ENCODE assay signal across 9 mouse cellular contexts in the genomic region with DNA sequence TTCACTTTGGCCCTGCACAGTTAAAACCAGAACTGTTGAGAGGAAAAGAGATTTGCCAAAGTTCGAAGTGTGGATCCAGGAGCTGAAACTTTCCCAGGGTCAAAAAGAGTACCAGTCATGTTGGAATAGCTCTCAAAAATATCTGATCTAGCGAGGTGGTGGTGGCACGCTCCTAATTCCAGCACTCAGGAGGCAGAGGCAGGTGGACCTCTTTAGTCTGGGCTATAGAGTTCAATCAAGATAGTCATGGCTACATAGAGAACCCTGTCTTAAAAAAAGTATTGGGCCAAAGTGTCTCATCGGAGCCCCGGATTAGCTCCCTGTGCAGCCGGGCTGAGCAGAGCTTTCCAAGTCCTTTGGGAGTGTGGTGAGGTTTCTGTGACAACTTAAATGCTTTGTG. TPM values are rescaled to one million over a fixed set of nuclear protein-coding genes. Genes with fewer than 3 reads are reported as not detected.
DNase-seq lines count a peak whose midpoint lies in the region; ATAC-seq and TF ChIP-seq lines count a peak whose summit lies in the region.
"Had no signal": no experiment of that assay in that cellular context is flagged by ENCODE, and none has a peak within 500 bp of the region (broad histone marks: within the 10 kb centered on the region; RNA-seq: fewer than 3 reads in every experiment).

No protein-coding gene starts in this region.

- H3K27me3 ChIP-seq in heart, embryonic 12.5 days (replicated peaks): no peaks in the 10 kb centered on the region
- H3K27me3 ChIP-seq in CH12.LX (replicated peaks): no peaks in the 10 kb centered on the region
- H3K27me3 ChIP-seq in forebrain, embryonic 14.5 days (replicated peaks; ENCODE audit: control insufficient read depth, insufficient read depth, low read length): no peaks in the 10 kb centered on the region
- no peaks in the 10 kb centered on the region for H3K27me3 ChIP-seq in liver, embryonic 14.5 days (ENCODE audit: control insufficient read depth, insufficient read depth, low read length)

- no peaks in the 10 kb centered on the region for H3K9me3 ChIP-seq in heart, embryonic 12.5 days (replicated peaks)
- no peaks in the 10 kb centered on the region for H3K9me3 ChIP-seq in CH12.LX (replicated peaks; ENCODE audit: low read length)
- no peaks in the 10 kb centered on the region for H3K9me3 ChIP-seq in forebrain, embryonic 14.5 days (replicated peaks; ENCODE audit: control insufficient read depth, low read length)
- no peaks in the 10 kb centered on the region for H3K9me3 ChIP-seq in liver, embryonic 14.5 days (ENCODE audit: control insufficient read depth, low read length)

- TF ChIP-seq CTCF in CH12.LX (conservative IDR thresholded peaks at IDR 0.05 in 1 of 2, IDR thresholded peaks at IDR 0.05 in 1 of 2; ENCODE audit: low read depth in 2 of 2, low read length in 2 of 2): no peak
- no peak for TF ChIP-seq CTCF in liver, embryonic 14.5 days (IDR thresholded peaks at IDR 0.05; ENCODE audit: low read depth)

- TF ChIP-seq RAD21 in CH12.LX (IDR thresholded peaks at IDR 0.05; ENCODE audit: low read depth, low read length): no peak

- ATAC-seq in heart, embryonic 12.5 days (ENCODE audit: insufficient number of reproducible peaks, low FRiP score): no peak
- ATAC-seq in forebrain, embryonic 14.5 days: no peak
- ATAC-seq in liver, embryonic 14.5 days (ENCODE audit: insufficient read depth): no peak

- dilution Hi-C loops in CH12.LX (cut with MboI; ENCODE audit: extremely low pct_ligation_motif_present, extremely low pct_unique_long_range_greater_than_20kb, low sequenced_read_pairs): no loop called here

- H3K4me1 ChIP-seq in heart, embryonic 12.5 days (replicated peaks): peaks cover 52% of the 10 kb centered on the region
- H3K4me1 ChIP-seq in CH12.LX (ENCODE audit: control insufficient read depth in 1 of 2, insufficient read depth in 2 of 2): peaks cover 7 to 27% of the 10 kb centered on the region in 2 experiments
- peaks cover 30% of the 10 kb centered on the region for H3K4me1 ChIP-seq in forebrain, embryonic 14.5 days (ENCODE audit: control insufficient read depth, insufficient read depth, low read length)
- peaks cover 17 to 18% of the 10 kb centered on the region in 2 experiments for H3K4me1 ChIP-seq in liver, embryonic 14.5 days (replicated peaks; ENCODE audit: control insufficient read depth in 2 of 2, insufficient read depth in 2 of 2, low read length in 1 of 2)

- H3K79me2 ChIP-seq in CH12.LX (replicated peaks; ENCODE audit: control insufficient read depth, extremely low read depth, insufficient read depth, poor library complexity, severe bottlenecking): peaks cover 25% of the 10 kb centered on the region

- peak overlapping the region; percentile 91 for H3K9ac ChIP-seq in heart, embryonic 12.5 days
- H3K9ac ChIP-seq in CH12.LX (ENCODE audit: insufficient read depth, low read depth): peak overlapping the region; percentile 92
- peak overlapping the region; percentile 92 for H3K9ac ChIP-seq in forebrain, embryonic 14.5 days (ENCODE audit: low read length)
- peak overlapping the region; percentile 87 for H3K9ac ChIP-seq in liver, embryonic 14.5 days (replicated peaks)

- no peak for TF ChIP-seq POLR2A in CH12.LX (IDR thresholded peaks at IDR 0.05; ENCODE audit: low read depth, low read length)

- peak overlapping the region; percentile 82 for H3K4me3 ChIP-seq in heart, embryonic 12.5 days
- peak overlapping the region in 2 of 3 experiments; percentile 31 to 85 for H3K4me3 ChIP-seq in CH12.LX (replicated peaks in 1 of 3; ENCODE audit: low read depth in 2 of 3, low read length in 2 of 3, poor library complexity in 1 of 3)
- peak overlapping the region; percentile 89 for H3K4me3 ChIP-seq in forebrain, embryonic 14.5 days (ENCODE audit: low read depth, low read length)
- H3K4me3 ChIP-seq in liver, embryonic 14.5 days (ENCODE audit: insufficient read depth in 1 of 2, low read depth in 2 of 2, low read length in 2 of 2): peak overlapping the region; percentile 14 to 78; a peak in 2 of 4 replicates

- 72% methylated on average over 6 of the region's 6 CpGs for WGBS in heart, embryonic 12.5 days
- 68% methylated on average over 6 of the region's 6 CpGs for WGBS in forebrain, embryonic 14.5 days
- 58% methylated on average over 6 of the region's 6 CpGs for WGBS in liver, embryonic 14.5 days (ENCODE audit: insufficient replicate concordance)

- DNase-seq in heart, adult 9 months (ENCODE audit: low spot score in 2 of 2): no peak
- no peak for DNase-seq in CH12.LX (ENCODE audit: extremely low read depth)
- no peak for DNase-seq in forebrain, embryonic 14.5 days (ENCODE audit: low spot score)
- DNase-seq in liver, embryonic 14.5 days (ENCODE audit: low read depth in 3 of 3, low spot score in 3 of 3): no peak
- no peak for DNase-seq in adrenal gland, adult 8-10 months
- DNase-seq in ovary, adult 18-20 months (ENCODE audit: low spot score): no peak
- no peak for DNase-seq in cerebellum, adult 9-10 months
- DNase-seq: kidney, postnatal 25 days had no signal

- H3K27ac ChIP-seq in heart, embryonic 12.5 days (ENCODE audit: poor library complexity, severe bottlenecking): no peak overlapping the region
- no peak overlapping the region for H3K27ac ChIP-seq in CH12.LX (ENCODE audit: insufficient read depth, low read depth)
- no peak overlapping the region; the same call in 1 of the 2 replicates for H3K27ac ChIP-seq in forebrain, embryonic 14.5 days (ENCODE audit: low read depth, low read length)
- no peak overlapping the region for H3K27ac ChIP-seq in liver, embryonic 14.5 days

- in situ Hi-C loops in CH12.LX (cut with MboI; ENCODE audit: low pct_ligation_motif_present, low pct_unique_long_range_greater_than_20kb, low sequenced_read_pairs): no loop called here

- H3K36me3 ChIP-seq in heart, embryonic 12.5 days: 0 out of 2 replicates have a peak, but pooled peaks cover 2% of the 10 kb centered on the region
- H3K36me3 ChIP-seq in CH12.LX (replicated peaks in 1 of 2; ENCODE audit: control insufficient read depth in 1 of 2, insufficient read depth in 1 of 2, low read length in 1 of 2): peaks cover 0 to 18% of the 10 kb centered on the region in 2 experiments
- H3K36me3 ChIP-seq in forebrain, embryonic 14.5 days (ENCODE audit: control insufficient read depth, insufficient read depth, low read length): no peaks in the 10 kb centered on the region
- H3K36me3 ChIP-seq in liver, embryonic 14.5 days (replicated peaks; ENCODE audit: control insufficient read depth, insufficient read depth, low read depth): no peaks in the 10 kb centered on the region; the same call in 1 of the 2 replicates

- no peak for TF ChIP-seq EP300 in CH12.LX (IDR thresholded peaks at IDR 0.05; ENCODE audit: low read length)
- no peak for TF ChIP-seq EP300 in liver, embryonic 14.5 days (IDR thresholded peaks at IDR 0.05; ENCODE audit: low read depth)

- H3K4me2 ChIP-seq in heart, embryonic 12.5 days: peak overlapping the region; percentile 92
- H3K4me2 ChIP-seq in CH12.LX (ENCODE audit: insufficient read depth, low read depth, poor library complexity, severe bottlenecking): peak overlapping the region; percentile 95
- H3K4me2 ChIP-seq in forebrain, embryonic 14.5 days (ENCODE audit: low read length): peak overlapping the region; percentile 86
- H3K4me2 ChIP-seq in liver, embryonic 14.5 days (ENCODE audit: low read depth): peak overlapping the region; percentile 81

TF ChIP-seq in CH12.LX, 34 proteins besides CTCF, POLR2A, EP300 and RAD21:
- TF ChIP-seq UBTF (IDR thresholded peaks at IDR 0.05; ENCODE audit: low read depth, low read length) (no peak), MYC (IDR thresholded peaks at IDR 0.05; ENCODE audit: low read depth, low read length) (no peak), ZNF384 (IDR thresholded peaks at IDR 0.05; ENCODE audit: low read depth, low read length) (no peak), IRF4 (IDR thresholded peaks at IDR 0.05; ENCODE audit: low read depth, low read length) (no peak), ELF1 (IDR thresholded peaks at IDR 0.05; ENCODE audit: low read depth, low read length) (no peak), RCOR1 (conservative IDR thresholded peaks at IDR 0.05; ENCODE audit: low read depth, low read length) (no peak), TCF12 (IDR thresholded peaks at IDR 0.05; ENCODE audit: low read depth, low read length) (no peak), ETS1 (conservative IDR thresholded peaks at IDR 0.05; ENCODE audit: low read depth, low read length) (no peak)

RNA-seq across cellular contexts. Expression of a gene that starts 1.7 kb away (rescaled TPM):
- 19.8 and 20.2 TPM in 2 replicates for polyA plus RNA-seq in heart, embryonic 12.5 days (2016; fragmentation: Nextera tagmentation; extraction: Ambion mirVana)
- 20.5 TPM in 2 replicates for total RNA-seq in CH12.LX (2012; rRNA removed)
- 22.3 and 25.7 TPM in 2 replicates for total RNA-seq in CH12.LX (2014; rRNA removed)
- polyA plus RNA-seq in CH12.LX (2012; ENCODE audit: insufficient read length, low read depth): 15.1 and 16.7 TPM in 2 replicates
- polyA plus RNA-seq in forebrain, embryonic 14.5 days (2014; fragmentation: Nextera tagmentation; extraction: Ambion mirVana): 36.4 and 36.8 TPM in 2 replicates
- polyA plus RNA-seq in liver, embryonic 14.5 days (2012; rRNA removed): 5.5 and 7.0 TPM in 2 replicates
- polyA plus RNA-seq in liver, embryonic 14.5 days (2014; fragmentation: Nextera tagmentation; extraction: Ambion mirVana): 10.6 and 11.8 TPM in 2 replicates
- 10 to 100 TPM; 20.6 to 28.1 (median 24.2) TPM for total RNA-seq in adrenal gland, adult 8-10 months (2022)

RNA-seq across cellular contexts. Expression of a gene that starts 46.4 kb away (rescaled TPM):
- 494 and 510 TPM in 2 replicates for polyA plus RNA-seq in heart, embryonic 12.5 days (2016; fragmentation: Nextera tagmentation; extraction: Ambion mirVana)
- total RNA-seq in CH12.LX (2012; rRNA removed) (357 and 409 TPM in 2 replicates), CH12.LX (2014; rRNA removed) (298 and 303 TPM in 2 replicates)
- polyA plus RNA-seq in CH12.LX (2012; ENCODE audit: insufficient read length, low read depth): 272 and 292 TPM in 2 replicates
- 377 and 457 TPM in 2 replicates for polyA plus RNA-seq in forebrain, embryonic 14.5 days (2014; fragmentation: Nextera tagmentation; extraction: Ambion mirVana)
- polyA plus RNA-seq in liver, embryonic 14.5 days (2012; rRNA removed): 37.5 and 65.5 TPM in 2 replicates
- 189 and 194 TPM in 2 replicates for polyA plus RNA-seq in liver, embryonic 14.5 days (2014; fragmentation: Nextera tagmentation; extraction: Ambion mirVana)
- total RNA-seq in adrenal gland, adult 8-10 months (2022): 100 to 1,000 TPM; 254 to 452 (median 371) TPM

RNA-seq across cellular contexts. Expression of a gene that starts 46.5 kb away (rescaled TPM):
- 22.6 and 23.1 TPM in 2 replicates for polyA plus RNA-seq in heart, embryonic 12.5 days (2016; fragmentation: Nextera tagmentation; extraction: Ambion mirVana)
- total RNA-seq in CH12.LX (2012; rRNA removed): 56.2 and 72.4 TPM in 2 replicates
- total RNA-seq in CH12.LX (2014; rRNA removed): 48.3 and 49.0 TPM in 2 replicates
- 51.4 and 61.7 TPM in 2 replicates for polyA plus RNA-seq in CH12.LX (2012; ENCODE audit: insufficient read length, low read depth)
- 31.3 and 34.3 TPM in 2 replicates for polyA plus RNA-seq in forebrain, embryonic 14.5 days (2014; fragmentation: Nextera tagmentation; extraction: Ambion mirVana)
- polyA plus RNA-seq in liver, embryonic 14.5 days (2012; rRNA removed): 13.7 and 14.1 TPM in 2 replicates
- polyA plus RNA-seq in liver, embryonic 14.5 days (2014; fragmentation: Nextera tagmentation; extraction: Ambion mirVana): 20.8 and 21.1 TPM in 2 replicates
- total RNA-seq in adrenal gland, adult 8-10 months (2022): 10 to 100 TPM; 21.5 to 30.9 (median 26.1) TPM
